ENCODE assay signal across 8 mouse cellular contexts in the genomic region with DNA sequence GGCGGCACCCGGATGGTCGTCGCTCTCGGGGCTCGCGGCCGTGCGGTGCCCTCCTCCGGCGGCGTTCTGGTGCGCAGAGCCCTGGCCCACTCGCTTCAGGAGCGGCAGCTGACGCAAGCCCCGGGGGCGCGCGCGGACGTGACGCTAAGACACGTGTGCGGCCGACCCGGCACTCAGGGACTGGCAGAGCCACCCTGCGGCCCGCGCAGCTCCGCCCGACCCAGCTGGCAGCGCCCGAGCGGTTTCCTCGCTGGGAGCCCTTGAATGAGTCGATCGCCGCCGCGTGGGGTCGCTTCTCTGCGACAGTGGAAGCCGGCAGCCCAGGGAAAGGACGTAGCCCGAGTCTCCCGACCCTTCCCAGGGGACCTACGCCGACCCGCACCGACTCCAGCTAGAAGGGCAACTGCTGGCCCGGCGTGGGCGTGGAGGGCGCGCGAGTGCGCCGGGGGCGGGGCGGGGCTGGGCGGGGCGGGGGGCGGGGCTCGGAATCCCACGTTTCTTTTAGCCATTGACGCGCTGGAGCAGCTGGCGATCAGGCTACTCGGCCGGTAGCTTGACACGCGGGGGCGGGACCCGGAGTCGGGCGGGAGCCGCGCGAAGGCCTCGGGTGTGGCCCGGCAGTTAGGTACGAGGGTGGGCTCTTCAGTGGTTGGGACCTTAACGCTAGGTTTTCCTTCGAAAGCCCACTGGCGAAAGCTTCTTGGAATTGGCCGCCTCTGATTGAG. TPM values are rescaled to one million over a fixed set of nuclear protein-coding genes. Genes with fewer than 3 reads are reported as not detected.
DNase-seq lines count a peak whose midpoint lies in the region; ATAC-seq lines count a peak whose summit lies in the region.

A gene (minus strand): TSS at position 404 of the 725 bp plus-strand sequence.

- H3K4me3 ChIP-seq in megakaryocyte, embryonic 14.5 days (replicated peaks) = peak within 1 kb of the TSS; percentile 98

- H3K36me3 ChIP-seq in megakaryocyte, embryonic 14.5 days (replicated peaks; ENCODE audit: low read length) = peaks cover 19% of the 10 kb centered on the region

- peaks cover 29% of the 10 kb centered on the region for H3K4me1 ChIP-seq in megakaryocyte, embryonic 14.5 days

- DNase-seq in adrenal gland, adult 18-20 months (ENCODE audit: low spot score in 2 of 2) = peak; percentile 89 to 91
- DNase-seq in embryo, embryonic 10.5 days (ENCODE audit: low spot score) = peak; percentile 81
- DNase-seq in gastrocnemius, postnatal 14 days = peak; percentile 89
- DNase-seq in left cerebral cortex, adult 9 months (ENCODE audit: low spot score in 2 of 2) = peak; percentile 80 to 94
- peak; percentile 92 to 93 for DNase-seq in right cerebral cortex, adult 2 months (ENCODE audit: low spot score in 2 of 2)
- peak; percentile 56 for DNase-seq in urinary bladder, postnatal 10 days (ENCODE audit: low spot score)

- intact Hi-C loops in gastrocnemius, postnatal 14 days (cut with DNase I; ENCODE audit: low total_unique reads) = no loop called here

- H3K9me3 ChIP-seq in megakaryocyte, embryonic 14.5 days = no peaks in the 10 kb centered on the region

- ATAC-seq in inflammation-experienced regulatory T-cells, adult 6 months = peak; percentile 86

- peaks cover 2% of the 10 kb centered on the region for H3K27me3 ChIP-seq in megakaryocyte, embryonic 14.5 days (replicated peaks)

RNA-seq across cellular contexts. Expression of the gene that starts here (rescaled TPM):
- total RNA-seq in adrenal gland, adult 18-20 months (2021) = 10 to 100 TPM; 19.8 to 29.9 TPM
- total RNA-seq in gastrocnemius, postnatal 14 days (2021) = 10 to 100 TPM in 1 of 2 experiments, 1 to 10 TPM in 1; 7.0 to 10.1 TPM
- polyA plus RNA-seq in inflammation-experienced regulatory T-cells, adult 6 months (2017; shearing (Covaris generic)) = 1 to 10 TPM; 1.4 to 2.8 (median 2.1) TPM
- 28.3 and 77.4 TPM in 2 replicates for polyA plus RNA-seq in megakaryocyte, embryonic 14.5 days (2012; ENCODE audit: insufficient read depth, low replicate concordance)

Comparison
In these comparisons a context has a peak if more than half of its experiments do, and no peak if none do; other contexts are left out.
1. Peak in every context shown above with its lines: DNase-seq, ATAC-seq and H3K4me3 ChIP-seq.